Mouse (Mus musculus): ENCODE data around the gene Slc39a2. TPM values are rescaled to one million over a fixed set of nuclear protein-coding genes. Genes with fewer than 3 reads are reported as not detected.
"Not testable (repeated sequence)": the region's sequence is repeated elsewhere in the genome, so short reads cannot be mapped to it uniquely, and the experiment has no call there.

The Slc39a2 gene
- polyA plus RNA-seq, 1 experiment from 2014 or later: 0.29 TPM

- Histone ChIP-seq H3K36me3 (no peaks in the 10 kb centered on the region), H3K27ac (no peak within 1 kb of the TSS), H3K4me1 (replicated peaks) (peaks cover 31% of the 10 kb centered on the region), H3K27me3 (no peaks in the 10 kb centered on the region), H3K4me2 (no peak within 1 kb of the TSS), H3K9me3 (replicated peaks) (no peaks in the 10 kb centered on the region), H3K4me3 (no peak within 1 kb of the TSS), H3K9ac (no peak within 1 kb of the TSS)
- no peak for ATAC-seq (replicated peaks; ENCODE audit: insufficient number of reproducible peaks, insufficient read depth, low FRiP score, low read depth)
- 89% methylated on average over 4 of the region's 4 CpGs for WGBS
These were observed 25.4 kb downstream of the Slc39a2 start, which contains the start of gene Tppp2 for GRCm38 (mm10) chr14:51918125-51918524. TSS of gene Tppp2 (plus strand) at chr14:51918425.

GRCm38 (mm10) chr14:51918966-51919365, 26.3 kb downstream of the Slc39a2 start:
- H3K4me2 ChIP-seq: no peak overlapping the region
- WGBS: 82% methylated on average over 4 of the region's 4 CpGs
- no peaks in the 10 kb centered on the region for H3K27me3 ChIP-seq
- H3K4me3 ChIP-seq: no peak overlapping the region
- peaks cover 37% of the 10 kb centered on the region for H3K4me1 ChIP-seq (replicated peaks)
- H3K9me3 ChIP-seq (replicated peaks): no peaks in the 10 kb centered on the region
- H3K9ac ChIP-seq: no peak overlapping the region
- no peak overlapping the region for H3K27ac ChIP-seq
- H3K36me3 ChIP-seq: no peaks in the 10 kb centered on the region
- ATAC-seq (replicated peaks; ENCODE audit: insufficient number of reproducible peaks, insufficient read depth, low FRiP score, low read depth): no peak

GRCm38 (mm10) chr14:51921759-51922570, 29.3 kb downstream of the Slc39a2 start:
- H3K27me3 ChIP-seq: no peaks in the 10 kb centered on the region
- peak overlapping the region; percentile 32 for H3K27ac ChIP-seq
- no peaks in the 10 kb centered on the region for H3K9me3 ChIP-seq (replicated peaks)
- H3K4me3 ChIP-seq: no peak overlapping the region
- H3K9ac ChIP-seq: no peak overlapping the region
- H3K4me2 ChIP-seq: no peak overlapping the region
- peak; percentile 77 for ATAC-seq (replicated peaks; ENCODE audit: insufficient number of reproducible peaks, insufficient read depth, low FRiP score, low read depth)
- WGBS: 50% methylated on average over 16 of the region's 16 CpGs
- H3K4me1 ChIP-seq (replicated peaks): peaks cover 22% of the 10 kb centered on the region
- no peaks in the 10 kb centered on the region for H3K36me3 ChIP-seq

- no peaks in the 10 kb centered on the region for H3K9me3 ChIP-seq (replicated peaks)
- no peak within 1 kb of the TSS for H3K4me2 ChIP-seq
- no peak within 1 kb of the TSS for H3K4me3 ChIP-seq
- peaks cover 22% of the 10 kb centered on the region for H3K4me1 ChIP-seq (replicated peaks)
- H3K9ac ChIP-seq: no peak within 1 kb of the TSS
- 86% methylated on average over 7 of the region's 7 CpGs for WGBS
- no peaks in the 10 kb centered on the region for H3K27me3 ChIP-seq
- H3K36me3 ChIP-seq: no peaks in the 10 kb centered on the region
- ATAC-seq (replicated peaks; ENCODE audit: insufficient number of reproducible peaks, insufficient read depth, low FRiP score, low read depth): no peak
- H3K27ac ChIP-seq: peak within 1 kb of the TSS; percentile 32
These were observed 29.8 kb downstream of the Slc39a2 start, which contains the start of gene Rnase13 for GRCm38 (mm10) chr14:51922571-51922865. TSS of gene Rnase13 (minus strand) at chr14:51922773.

GRCm38 (mm10) chr14:51922910-51923309, 30.2 kb downstream of the Slc39a2 start:
- Histone ChIP-seq H3K9me3 (replicated peaks) (no peaks in the 10 kb centered on the region), H3K36me3 (no peaks in the 10 kb centered on the region), H3K9ac (no peak overlapping the region), H3K4me1 (replicated peaks) (peaks cover 22% of the 10 kb centered on the region), H3K27ac (no peak overlapping the region), H3K27me3 (no peaks in the 10 kb centered on the region), H3K4me2 (no peak overlapping the region), H3K4me3 (no peak overlapping the region)
- no peak for ATAC-seq (replicated peaks; ENCODE audit: insufficient number of reproducible peaks, insufficient read depth, low FRiP score, low read depth)
- WGBS: 87% methylated on average over 2 of the region's 2 CpGs

GRCm38 (mm10) chr14:51923492-51923891, 30.8 kb downstream of the Slc39a2 start:
- H3K4me2 ChIP-seq: no peak overlapping the region
- H3K27me3 ChIP-seq: no peaks in the 10 kb centered on the region
- H3K36me3 ChIP-seq: no peaks in the 10 kb centered on the region
- H3K27ac ChIP-seq: no peak overlapping the region
- H3K9ac ChIP-seq: no peak overlapping the region
- WGBS: 65% methylated on average over 4 of the region's 4 CpGs
- H3K4me1 ChIP-seq (replicated peaks): peaks cover 22% of the 10 kb centered on the region
- ATAC-seq (replicated peaks; ENCODE audit: insufficient number of reproducible peaks, insufficient read depth, low FRiP score, low read depth): no peak
- H3K4me3 ChIP-seq: no peak overlapping the region
- no peaks in the 10 kb centered on the region for H3K9me3 ChIP-seq (replicated peaks)

GRCm38 (mm10) chr14:51926930-51927329, 34.2 kb downstream of the Slc39a2 start:
- not testable (repeated sequence) for H3K9me3 ChIP-seq (replicated peaks); H3K36me3 ChIP-seq; H3K27me3 ChIP-seq; H3K4me3 ChIP-seq; ATAC-seq (replicated peaks; ENCODE audit: insufficient number of reproducible peaks, insufficient read depth, low FRiP score, low read depth); H3K4me2 ChIP-seq; H3K9ac ChIP-seq; H3K27ac ChIP-seq
- peaks cover 20% of the 10 kb centered on the region for H3K4me1 ChIP-seq (replicated peaks)
- 91% methylated on average over 11 of the region's 11 CpGs for WGBS

GRCm38 (mm10) chr14:51929309-51929943, 36.7 kb downstream of the Slc39a2 start:
- WGBS: 68% methylated on average over 8 of the region's 8 CpGs
- Histone ChIP-seq H3K4me1 (replicated peaks) (peaks cover 5% of the 10 kb centered on the region; the same call in 1 of the 2 replicates), H3K36me3 (no peaks in the 10 kb centered on the region), H3K4me3 (no peak overlapping the region), H3K27me3 (no peaks in the 10 kb centered on the region), H3K9ac (no peak overlapping the region), H3K27ac (peak overlapping the region; percentile 52), H3K9me3 (replicated peaks) (peaks cover 3% of the 10 kb centered on the region; the same call in 1 of the 2 replicates), H3K4me2 (no peak overlapping the region)
- ATAC-seq (replicated peaks; ENCODE audit: insufficient number of reproducible peaks, insufficient read depth, low FRiP score, low read depth): peak; percentile 57

GRCm38 (mm10) chr14:51929968-51930367, 37.3 kb downstream of the Slc39a2 start:
- peaks cover 3% of the 10 kb centered on the region; the same call in 1 of the 2 replicates for H3K9me3 ChIP-seq (replicated peaks)
- WGBS: 56% methylated on average over 9 of the region's 9 CpGs
- H3K27me3 ChIP-seq: no peaks in the 10 kb centered on the region
- H3K4me2 ChIP-seq: no peak overlapping the region
- H3K9ac ChIP-seq: no peak overlapping the region
- peak overlapping the region; percentile 28; the same call in 1 of the 2 replicates for H3K27ac ChIP-seq
- no peak overlapping the region for H3K4me3 ChIP-seq
- no peaks in the 10 kb centered on the region for H3K36me3 ChIP-seq
- H3K4me1 ChIP-seq (replicated peaks): peaks cover 5% of the 10 kb centered on the region; the same call in 1 of the 2 replicates
- no peak for ATAC-seq (replicated peaks; ENCODE audit: insufficient number of reproducible peaks, insufficient read depth, low FRiP score, low read depth)

GRCm38 (mm10) chr14:51930824-51931223, 38.1 kb downstream of the Slc39a2 start:
- Histone ChIP-seq H3K27me3 (no peaks in the 10 kb centered on the region), H3K4me2 (no peak overlapping the region), H3K9me3 (replicated peaks) (peaks cover 3% of the 10 kb centered on the region; the same call in 1 of the 2 replicates), H3K36me3 (no peaks in the 10 kb centered on the region), H3K4me3 (no peak overlapping the region), H3K4me1 (replicated peaks) (peaks cover 5% of the 10 kb centered on the region; the same call in 1 of the 2 replicates), H3K9ac (no peak overlapping the region), H3K27ac (no peak overlapping the region)
- WGBS: 25% methylated on average over 5 of the region's 5 CpGs
- ATAC-seq (replicated peaks; ENCODE audit: insufficient number of reproducible peaks, insufficient read depth, low FRiP score, low read depth): peak; percentile 69

- Histone ChIP-seq H3K36me3 (no peaks in the 10 kb centered on the region), H3K9me3 (replicated peaks) (peaks cover 3% of the 10 kb centered on the region; the same call in 1 of the 2 replicates), H3K4me2 (no peak overlapping the region), H3K4me1 (replicated peaks) (peaks cover 5% of the 10 kb centered on the region; the same call in 1 of the 2 replicates), H3K4me3 (no peak overlapping the region), H3K9ac (no peak overlapping the region), H3K27ac (no peak overlapping the region), H3K27me3 (no peaks in the 10 kb centered on the region)
- WGBS: 58% methylated on average over 10 of the region's 10 CpGs
- no peak for ATAC-seq (replicated peaks; ENCODE audit: insufficient number of reproducible peaks, insufficient read depth, low FRiP score, low read depth)
These were observed 39.7 kb downstream of the Slc39a2 start for GRCm38 (mm10) chr14:51932092-51933020.

Measured in heart, embryonic 15.5 days (tissue).